Mouse (Mus musculus) spleen, embryonic (tissue): ENCODE results near the gene Cntd1.

Experiments used
- CTCF ChIA-PET: fragments of 350-600 bp; sonication (Branson Sonifier 250); formaldehyde crosslinking; loops from one replicate; lab custom pipeline; 2022; lab: Charles Lee

Cntd1 gene

GRCm38 (mm10) chr11:101278223-101279192 lies at the start of gene Cntd1, which contains the start of gene Coa3:
Gene Cntd1, plus strand, starts transcription at chr11:101279012.
Gene Coa3, minus strand, starts transcription at chr11:101279114.
- CTCF ChIA-PET: interaction anchor here (1.3 kb wide), 1 partner anchor 24 kb away, joined by 4 read pairs; the partner anchor contains the start of gene Becn1

GRCm38 (mm10) chr11:101229361-101229900 lies 49.4 kb upstream of the Cntd1 start:
- CTCF ChIA-PET: no interaction called here

DNA sequence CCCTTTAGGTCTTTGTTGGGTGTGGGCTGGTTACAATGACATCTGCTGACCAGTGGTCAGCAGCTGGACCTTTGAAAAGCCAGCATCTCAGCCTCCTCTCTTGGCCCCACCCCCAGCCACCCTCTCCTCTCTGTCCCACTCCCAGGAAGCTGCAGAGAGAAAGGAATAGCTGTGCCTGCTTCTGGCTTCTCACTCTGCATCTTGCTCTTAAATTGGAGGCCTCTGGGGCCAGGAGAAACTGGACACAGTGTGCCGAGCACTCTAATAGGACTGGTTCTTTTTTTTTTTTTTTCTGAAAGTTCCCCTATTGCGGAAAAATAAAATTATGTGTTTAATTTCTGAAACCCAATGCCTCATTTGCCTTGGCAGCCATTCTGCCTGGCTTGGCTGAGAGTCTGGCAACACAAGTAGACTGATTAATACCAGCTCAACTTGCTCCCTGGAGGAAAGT lies 48.7 kb upstream of the Cntd1 start:
- CTCF ChIA-PET: no interaction called here

- CTCF ChIA-PET: no interaction called here
These were observed 48.3 kb upstream of the Cntd1 start for GRCm38 (mm10) chr11:101230526-101230925.

DNA sequence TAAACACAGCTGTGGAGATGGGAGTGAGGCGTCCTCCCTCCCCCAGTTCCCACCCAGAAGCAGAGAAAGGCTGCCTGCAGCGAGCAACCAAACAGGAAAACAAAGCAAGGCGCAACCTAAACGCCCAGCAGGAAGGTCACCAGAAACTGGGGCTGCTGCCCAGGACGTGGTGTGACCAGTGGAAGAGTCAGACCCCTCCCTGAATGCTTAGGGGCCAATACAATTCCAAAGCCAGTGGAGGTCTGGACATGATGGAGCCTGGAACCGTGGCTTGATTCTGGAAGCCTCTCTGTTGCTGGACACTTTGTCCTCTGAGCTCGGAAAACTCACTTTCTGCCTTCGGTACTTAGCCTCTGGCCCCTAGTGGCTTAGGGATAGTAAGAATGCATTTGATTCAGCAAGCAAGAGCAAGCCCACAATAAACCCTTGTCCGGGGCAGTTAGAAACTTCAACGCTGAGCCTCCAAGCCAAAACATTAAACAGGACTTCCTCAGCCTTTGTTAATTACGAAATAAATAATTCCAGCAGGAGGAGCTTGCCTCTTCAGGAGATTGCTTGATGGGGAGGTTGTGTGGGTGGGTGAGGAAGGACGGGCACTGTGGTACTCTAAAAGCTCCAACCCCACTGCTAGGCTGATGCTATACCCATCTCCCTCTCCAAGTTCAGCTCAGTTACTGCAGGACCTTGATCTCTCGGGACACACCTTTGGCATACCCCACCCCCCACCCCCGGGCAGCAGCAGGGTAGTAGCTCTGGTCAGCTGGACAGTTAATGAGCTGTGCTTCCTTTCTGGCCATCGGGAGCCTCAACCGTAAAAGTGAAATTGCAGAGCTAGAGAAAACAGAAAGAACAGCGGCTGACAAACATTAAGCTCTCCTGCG lies 47.6 kb upstream of the Cntd1 start:
- CTCF ChIA-PET: no interaction called here

DNA sequence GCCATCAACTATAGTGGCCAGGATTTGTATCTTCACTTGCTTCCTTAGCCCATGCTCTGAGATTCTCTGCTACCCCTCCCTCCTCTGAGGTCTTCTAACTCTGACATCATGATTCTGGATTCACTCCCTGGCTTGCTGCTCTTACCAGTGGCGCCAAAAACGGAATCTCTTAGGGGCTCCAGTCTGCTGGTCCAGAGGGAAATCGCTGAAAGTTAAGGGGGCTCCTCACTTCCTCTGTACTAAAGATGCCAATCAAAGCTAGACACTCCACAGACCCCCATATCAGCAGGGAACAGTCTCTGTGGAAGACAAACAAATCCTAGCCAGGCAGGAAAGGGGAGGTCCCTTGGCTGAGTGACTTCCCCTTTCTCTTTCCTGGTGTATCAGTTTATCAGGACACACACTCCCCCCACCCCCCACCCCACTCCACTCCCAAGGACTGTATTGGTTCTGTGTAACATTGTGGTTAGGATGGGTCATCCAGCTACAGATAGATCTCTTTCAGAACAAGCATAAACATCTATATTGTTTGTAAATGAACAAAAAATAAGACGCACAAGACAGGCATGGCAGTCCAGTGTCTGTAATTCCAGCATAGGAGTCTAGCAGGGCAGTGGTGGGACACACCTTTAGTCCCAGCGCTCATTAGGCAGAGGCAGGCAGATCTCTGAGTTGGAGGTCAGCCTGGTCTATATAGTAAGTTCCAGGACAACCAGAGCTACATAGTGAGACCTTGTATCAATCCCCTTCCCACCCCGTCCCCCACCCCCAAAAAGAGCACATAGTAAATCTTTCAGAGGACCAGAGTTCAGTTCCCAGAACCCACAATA lies 46.6 kb upstream of the Cntd1 start:
- CTCF ChIA-PET: interaction anchor here (0.7 kb wide), 1 partner anchor 12 kb away, joined by 3 read pairs; no protein-coding TSS in a partner anchor

GRCm38 (mm10) chr11:101233240-101233639 lies 45.6 kb upstream of the Cntd1 start:
- CTCF ChIA-PET: no interaction called here

GRCm38 (mm10) chr11:101234124-101234523 lies 44.7 kb upstream of the Cntd1 start:
- CTCF ChIA-PET: no interaction called here

DNA sequence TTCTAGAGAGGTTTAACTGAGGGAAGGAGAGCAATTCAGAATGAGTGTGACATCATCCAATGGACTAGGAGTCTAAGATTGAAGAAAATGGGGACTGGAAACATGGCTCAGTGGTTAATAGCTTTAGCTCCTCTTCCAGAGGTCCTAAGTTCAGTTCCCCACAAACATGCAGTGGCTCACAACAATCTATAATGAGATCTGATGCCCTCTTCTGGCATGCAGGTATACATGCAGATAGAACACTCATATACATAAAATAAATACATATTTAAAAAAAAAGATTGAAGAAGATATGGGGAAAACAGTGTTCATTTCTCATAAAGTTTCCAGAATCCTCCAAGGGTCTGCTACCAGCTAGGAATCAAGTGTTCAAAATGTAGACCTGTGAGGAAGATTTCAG lies 43.4 kb upstream of the Cntd1 start:
- CTCF ChIA-PET: no interaction called here

DNA sequence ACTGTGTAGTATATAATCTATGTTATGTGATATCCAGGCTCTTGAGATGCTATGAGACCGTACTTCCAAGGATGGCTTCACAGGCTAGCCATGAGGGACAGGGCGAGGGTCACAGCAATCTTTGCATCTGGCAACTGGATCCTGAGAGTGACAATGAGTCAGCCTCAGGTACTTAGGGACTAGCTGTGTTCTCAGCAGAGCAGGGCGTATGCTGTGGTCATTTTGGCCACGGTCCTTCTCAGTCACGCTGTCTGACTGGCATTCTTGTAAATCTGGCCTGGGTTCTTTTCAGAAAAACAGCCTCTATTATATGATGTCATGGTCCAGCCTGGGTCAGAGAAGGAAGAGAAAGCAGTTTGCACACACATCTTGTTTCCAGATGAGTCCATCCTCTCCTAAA lies 42.0 kb upstream of the Cntd1 start:
- CTCF ChIA-PET: no interaction called here

- CTCF ChIA-PET: interaction anchor here (0.6 to 0.7 kb wide), 2 partner anchors 69 to 217 kb away, joined by 3 to 4 read pairs; no protein-coding TSS in a partner anchor
These were observed 40.7 kb upstream of the Cntd1 start for GRCm38 (mm10) chr11:101238071-101238647.

- CTCF ChIA-PET: no interaction called here
These were observed 33.7 kb upstream of the Cntd1 start for GRCm38 (mm10) chr11:101245071-101245470.

DNA sequence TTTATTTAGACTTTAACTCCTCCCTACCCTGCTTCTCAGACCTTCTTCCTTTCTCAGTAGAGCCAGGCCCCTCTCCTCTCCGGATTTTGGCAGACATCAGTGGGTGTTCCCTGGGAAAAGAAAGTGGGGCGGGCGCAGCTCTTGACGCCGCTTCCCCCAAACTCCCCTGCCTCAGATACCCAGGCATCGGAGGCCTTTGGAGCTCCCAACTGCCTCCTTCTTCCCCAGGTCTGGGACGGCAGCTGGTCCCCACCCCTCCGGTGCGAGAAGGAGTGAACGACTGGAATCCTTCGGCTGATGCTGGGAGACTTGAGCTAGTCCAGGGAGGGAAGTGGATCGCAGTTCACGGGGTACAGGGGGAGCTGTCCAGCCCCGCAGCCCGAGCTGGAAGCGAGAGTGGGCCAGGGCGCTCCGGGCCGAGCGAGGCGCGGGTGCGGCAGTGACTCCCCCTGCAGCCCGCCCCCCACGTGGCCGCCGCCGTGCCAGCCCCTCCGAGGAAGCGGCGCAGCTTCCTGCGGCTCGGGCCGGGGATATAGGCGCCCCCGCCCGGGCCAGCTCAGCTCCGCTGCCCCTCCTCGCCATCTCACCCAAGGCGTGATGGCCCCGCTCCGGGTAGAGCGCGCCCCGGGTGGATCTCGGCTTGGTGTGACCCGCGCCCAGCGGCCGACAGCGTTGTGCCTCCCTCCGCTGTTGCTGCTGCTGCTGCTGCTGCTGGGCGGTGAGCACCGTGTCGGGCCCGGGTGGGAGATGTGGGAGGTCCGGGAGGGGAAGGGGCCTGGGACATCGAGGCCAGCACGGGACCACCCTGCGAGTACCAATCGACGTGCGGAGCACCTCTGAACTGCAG lies 32.7 kb upstream of the Cntd1 start, which contains the start of gene Ramp2:
TSS of gene Ramp2 (plus strand) at position 174 of the 847 bp plus-strand sequence.
- CTCF ChIA-PET: no interaction called here

DNA sequence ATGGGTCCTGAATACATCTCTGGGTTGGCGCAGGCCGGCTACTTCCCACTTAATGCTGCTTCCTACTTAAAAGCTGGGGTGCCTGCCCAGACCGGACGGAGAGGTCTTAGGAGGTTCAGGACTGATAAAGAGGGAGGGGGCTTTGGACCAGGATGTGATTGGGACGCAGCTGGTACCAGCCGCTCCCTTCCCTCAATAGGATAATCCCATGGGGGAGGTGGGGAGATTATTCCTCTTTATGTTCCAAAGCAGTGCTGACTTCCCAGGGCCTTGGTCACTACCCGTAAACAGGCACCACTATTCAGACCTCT lies 32.2 kb upstream of the Cntd1 start:
- CTCF ChIA-PET: no interaction called here

DNA sequence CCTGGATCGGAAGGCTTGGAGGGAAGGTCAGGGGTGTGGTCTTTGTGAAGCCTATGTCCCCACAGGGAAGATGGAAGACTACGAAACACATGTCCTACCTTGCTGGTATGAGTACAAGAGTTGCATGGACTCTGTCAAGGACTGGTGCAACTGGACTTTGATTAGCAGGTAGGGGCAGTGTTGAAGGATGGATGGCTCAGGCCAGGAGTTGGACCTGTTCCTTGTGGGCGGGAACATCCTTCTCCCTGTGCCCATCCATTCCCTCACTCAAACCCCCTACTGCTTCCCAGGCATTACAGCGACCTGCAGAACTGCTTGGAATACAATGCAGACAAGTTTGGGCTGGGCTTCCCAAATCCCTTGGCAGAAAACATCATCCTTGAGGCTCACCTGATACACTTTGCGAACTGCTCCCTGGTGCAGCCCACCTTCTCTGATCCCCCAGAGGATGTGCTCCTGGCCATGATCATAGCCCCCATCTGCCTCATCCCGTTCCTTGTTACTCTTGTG lies 31.2 kb upstream of the Cntd1 start:
- CTCF ChIA-PET: interaction anchor here (1.0 kb wide), 1 partner anchor 24 kb away, joined by 3 read pairs; no protein-coding TSS in a partner anchor

DNA sequence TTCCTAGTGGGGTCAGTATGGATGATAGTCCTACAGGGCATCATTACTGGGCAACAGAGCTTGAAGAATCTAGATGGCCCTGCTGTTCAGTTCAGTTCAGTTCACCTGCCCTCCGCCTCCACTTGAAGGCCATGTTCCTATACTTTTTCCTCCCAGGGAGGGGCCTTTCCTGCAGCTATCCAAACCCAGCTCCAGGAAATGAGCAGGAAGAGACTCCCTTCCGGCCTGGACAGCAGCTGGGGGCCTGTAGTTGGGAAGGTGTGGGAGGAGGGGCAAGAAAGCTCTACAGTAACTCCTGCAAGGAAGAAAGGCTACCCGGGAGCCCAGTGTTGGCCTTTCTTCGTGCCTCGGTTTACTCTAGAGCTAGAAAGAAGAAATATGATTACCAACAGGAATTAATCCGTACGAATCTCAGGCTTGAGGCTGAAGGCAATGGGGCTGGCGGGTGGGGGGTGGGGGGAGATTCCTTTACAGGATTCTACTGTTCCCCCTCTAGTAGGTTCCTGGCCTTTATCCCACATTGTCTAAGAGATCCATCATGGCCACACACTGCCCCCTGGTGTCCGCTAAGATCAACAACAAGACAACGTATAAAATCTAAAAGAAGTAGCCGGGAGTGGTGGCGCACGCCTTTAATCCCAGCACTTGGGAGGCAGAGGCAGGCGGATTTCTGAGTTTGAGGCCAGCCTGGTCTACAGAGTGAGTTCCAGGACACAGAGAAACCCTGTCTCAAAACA lies 30.4 kb upstream of the Cntd1 start:
- CTCF ChIA-PET: interaction anchor here (0.7 to 1.0 kb wide), 2 partner anchors 25 to 40 kb away, joined by 3 to 5 read pairs; no protein-coding TSS in a partner anchor

- CTCF ChIA-PET: interaction anchor here (1.1 kb wide), 1 partner anchor 77 kb away, joined by 3 read pairs; no protein-coding TSS in a partner anchor
These were observed 27.8 kb upstream of the Cntd1 start for GRCm38 (mm10) chr11:101251031-101251430.

DNA sequence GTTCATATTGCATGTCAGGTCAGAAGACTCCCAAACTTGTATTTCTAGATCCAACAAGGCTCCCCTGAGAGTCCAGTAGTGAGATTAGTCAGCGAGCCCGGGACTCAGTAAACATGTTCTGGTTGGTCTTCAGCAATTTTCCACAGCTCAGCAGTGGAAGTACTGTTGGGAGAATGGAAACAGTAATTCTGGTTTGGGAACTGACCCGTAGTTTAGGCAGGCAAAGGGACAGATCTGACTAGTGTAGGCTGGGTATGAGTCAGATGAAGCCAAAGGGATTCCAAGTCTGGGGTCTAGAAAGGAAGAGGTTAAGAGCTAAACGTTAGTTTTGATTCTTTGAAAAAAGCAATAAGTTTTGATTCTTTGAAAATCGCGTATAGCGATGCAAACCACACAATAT lies 25.9 kb upstream of the Cntd1 start:
- CTCF ChIA-PET: interaction anchor here (0.6 to 0.7 kb wide), 2 partner anchors 178 to 439 kb away, joined by 4 read pairs; no protein-coding TSS in a partner anchor
